Mouse (Mus musculus): ENCODE results near the gene Commd6. TPM values are rescaled to one million over a fixed set of nuclear protein-coding genes. Genes with fewer than 3 reads are reported as not detected.

Commd6 gene
- polyA plus RNA-seq, 1 experiment from 2014 or later = 91.8 TPM

GRCm38 (mm10) chr14:101661654-101662412 lies 21.3 kb upstream of the Commd6 start:
- Histone ChIP-seq H3K36me3 (ENCODE audit: control insufficient read depth, insufficient read depth, low read length) (peaks cover 12% of the 10 kb centered on the region), H3K27ac (replicated peaks in 1 of 2; ENCODE audit: control insufficient read depth in 1 of 2, insufficient read depth in 1 of 2, low read depth in 2 of 2, low read length in 2 of 2) (no peak overlapping the region), H3K4me3 (ENCODE audit: control insufficient read depth in 1 of 2, insufficient read depth in 1 of 2, low read depth in 1 of 2, low read length in 2 of 2) (no peak overlapping the region), H3K27me3 (ENCODE audit: control insufficient read depth, insufficient read depth, low read length) (no peaks in the 10 kb centered on the region), H3K9me3 (ENCODE audit: control insufficient read depth, low read length) (no peaks in the 10 kb centered on the region), H3K9ac (ENCODE audit: low read length) (no peak overlapping the region), H3K4me1 (ENCODE audit: control insufficient read depth in 2 of 2, insufficient read depth in 2 of 2, low read length in 2 of 2) (no peaks in the 10 kb centered on the region), H3K4me2 (ENCODE audit: low read length) (no peak overlapping the region)
- 79% methylated on average over 3 of the region's 3 CpGs for WGBS
- no peak for ATAC-seq (ENCODE audit: insufficient number of reproducible peaks, insufficient read depth, low FRiP score, low read depth)

- Histone ChIP-seq H3K9me3 (ENCODE audit: control insufficient read depth, low read length) (no peaks in the 10 kb centered on the region), H3K27ac (replicated peaks in 1 of 2; ENCODE audit: control insufficient read depth in 1 of 2, insufficient read depth in 1 of 2, low read depth in 2 of 2, low read length in 2 of 2) (no peak overlapping the region), H3K4me3 (ENCODE audit: control insufficient read depth in 1 of 2, insufficient read depth in 1 of 2, low read depth in 1 of 2, low read length in 2 of 2) (no peak overlapping the region), H3K9ac (ENCODE audit: low read length) (no peak overlapping the region), H3K4me2 (ENCODE audit: low read length) (no peak overlapping the region), H3K4me1 (ENCODE audit: control insufficient read depth in 2 of 2, insufficient read depth in 2 of 2, low read length in 2 of 2) (peaks cover 2 to 3% of the 10 kb centered on the region in 2 experiments; a peak in 2 of 4 replicates), H3K36me3 (ENCODE audit: control insufficient read depth, insufficient read depth, low read length) (0 out of 2 replicates have a peak, but pooled peaks cover 6% of the 10 kb centered on the region), H3K27me3 (ENCODE audit: control insufficient read depth, insufficient read depth, low read length) (no peaks in the 10 kb centered on the region)
- 64% methylated on average over 10 of the region's 10 CpGs for WGBS
- ATAC-seq (ENCODE audit: insufficient number of reproducible peaks, insufficient read depth, low FRiP score, low read depth) = no peak
These were observed 15.8 kb upstream of the Commd6 start for GRCm38 (mm10) chr14:101656307-101656706.

DNA sequence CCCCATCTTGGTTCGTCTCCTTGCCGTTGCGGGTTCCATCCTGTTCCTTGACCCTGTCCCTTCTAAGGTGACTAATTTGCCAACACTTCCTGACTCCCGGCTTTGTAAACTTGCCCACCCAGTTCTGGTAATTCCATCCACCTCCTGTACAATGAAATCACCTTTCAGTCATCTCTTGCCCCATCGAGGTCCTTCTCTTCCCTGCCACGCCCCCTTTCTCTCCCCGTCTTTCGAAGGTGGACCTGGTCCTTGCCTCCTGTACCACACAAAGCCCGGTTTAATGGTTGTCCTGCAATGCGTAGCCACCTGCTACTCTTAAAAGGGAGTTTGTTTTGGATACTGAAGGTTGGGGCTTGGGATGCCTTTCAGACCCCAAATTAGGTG lies 14.0 kb upstream of the Commd6 start:
- Histone ChIP-seq H3K9me3 (ENCODE audit: control insufficient read depth, low read length) (no peaks in the 10 kb centered on the region), H3K27me3 (ENCODE audit: control insufficient read depth, insufficient read depth, low read length) (no peaks in the 10 kb centered on the region), H3K4me1 (ENCODE audit: control insufficient read depth in 2 of 2, insufficient read depth in 2 of 2, low read length in 2 of 2) (peaks cover 2 to 3% of the 10 kb centered on the region in 2 experiments; a peak in 2 of 4 replicates), H3K4me2 (ENCODE audit: low read length) (peak overlapping the region; percentile 89), H3K9ac (ENCODE audit: low read length) (peak overlapping the region; percentile 85), H3K4me3 (ENCODE audit: control insufficient read depth in 1 of 2, insufficient read depth in 1 of 2, low read depth in 1 of 2, low read length in 2 of 2) (peak overlapping the region; percentile 69 to 91), H3K27ac (replicated peaks in 1 of 2; ENCODE audit: control insufficient read depth in 1 of 2, insufficient read depth in 1 of 2, low read depth in 2 of 2, low read length in 2 of 2) (no peak overlapping the region), H3K36me3 (ENCODE audit: control insufficient read depth, insufficient read depth, low read length) (no peaks in the 10 kb centered on the region)
- WGBS = under 1% methylated on average over 10 of the region's 10 CpGs
- no peak for ATAC-seq (ENCODE audit: insufficient number of reproducible peaks, insufficient read depth, low FRiP score, low read depth)

- Histone ChIP-seq H3K27ac (replicated peaks in 1 of 2; ENCODE audit: control insufficient read depth in 1 of 2, insufficient read depth in 1 of 2, low read depth in 2 of 2, low read length in 2 of 2) (peak within 1 kb of the TSS; percentile 62 to 68), H3K4me1 (ENCODE audit: control insufficient read depth in 2 of 2, insufficient read depth in 2 of 2, low read length in 2 of 2) (peaks cover 2 to 3% of the 10 kb centered on the region in 2 experiments; a peak in 2 of 4 replicates), H3K27me3 (ENCODE audit: control insufficient read depth, insufficient read depth, low read length) (no peaks in the 10 kb centered on the region), H3K4me2 (ENCODE audit: low read length) (peak within 1 kb of the TSS; percentile 89), H3K36me3 (ENCODE audit: control insufficient read depth, insufficient read depth, low read length) (no peaks in the 10 kb centered on the region), H3K9ac (ENCODE audit: low read length) (peak within 1 kb of the TSS; percentile 85), H3K4me3 (ENCODE audit: control insufficient read depth in 1 of 2, insufficient read depth in 1 of 2, low read depth in 1 of 2, low read length in 2 of 2) (peak within 1 kb of the TSS; percentile 69 to 91), H3K9me3 (ENCODE audit: control insufficient read depth, low read length) (no peaks in the 10 kb centered on the region)
- WGBS = 0% methylated on average over 74 of the region's 81 CpGs
- peak; percentile 89 for ATAC-seq (ENCODE audit: insufficient number of reproducible peaks, insufficient read depth, low FRiP score, low read depth)
These were observed 13.4 kb upstream of the Commd6 start, which contains the start of gene Uchl3 for GRCm38 (mm10) chr14:101653581-101654525. TSS of gene Uchl3 (plus strand) at chr14:101653967.

DNA sequence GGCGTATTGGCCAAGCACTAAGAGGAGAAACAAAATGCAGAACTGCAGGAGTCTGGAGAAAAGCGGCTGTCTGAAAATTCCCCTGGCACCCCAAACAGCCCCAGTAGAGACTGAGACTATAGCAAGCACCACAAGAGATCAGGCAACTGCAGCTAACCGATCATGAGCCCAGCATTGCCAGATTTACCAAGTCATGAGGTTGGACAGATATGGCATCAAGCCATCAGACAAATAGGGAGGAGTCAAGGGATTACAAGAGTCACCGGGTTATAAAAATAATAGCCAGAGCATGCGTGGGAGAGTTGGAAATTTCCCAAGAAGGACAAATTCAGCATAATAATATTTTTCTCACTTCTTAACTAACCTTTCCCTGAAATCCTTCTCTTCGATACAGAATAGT lies 12.1 kb upstream of the Commd6 start:
- Histone ChIP-seq H3K4me3 (ENCODE audit: control insufficient read depth in 1 of 2, insufficient read depth in 1 of 2, low read depth in 1 of 2, low read length in 2 of 2) (no peak overlapping the region), H3K27me3 (ENCODE audit: control insufficient read depth, insufficient read depth, low read length) (no peaks in the 10 kb centered on the region), H3K4me1 (ENCODE audit: control insufficient read depth in 2 of 2, insufficient read depth in 2 of 2, low read length in 2 of 2) (peaks cover 2 to 3% of the 10 kb centered on the region in 2 experiments; a peak in 2 of 4 replicates), H3K4me2 (ENCODE audit: low read length) (no peak overlapping the region), H3K27ac (replicated peaks in 1 of 2; ENCODE audit: control insufficient read depth in 1 of 2, insufficient read depth in 1 of 2, low read depth in 2 of 2, low read length in 2 of 2) (no peak overlapping the region), H3K9ac (ENCODE audit: low read length) (no peak overlapping the region), H3K36me3 (ENCODE audit: control insufficient read depth, insufficient read depth, low read length) (no peaks in the 10 kb centered on the region), H3K9me3 (ENCODE audit: control insufficient read depth, low read length) (no peaks in the 10 kb centered on the region)
- no peak for ATAC-seq (ENCODE audit: insufficient number of reproducible peaks, insufficient read depth, low FRiP score, low read depth)
- 78% methylated on average over 6 of the region's 6 CpGs for WGBS

DNA sequence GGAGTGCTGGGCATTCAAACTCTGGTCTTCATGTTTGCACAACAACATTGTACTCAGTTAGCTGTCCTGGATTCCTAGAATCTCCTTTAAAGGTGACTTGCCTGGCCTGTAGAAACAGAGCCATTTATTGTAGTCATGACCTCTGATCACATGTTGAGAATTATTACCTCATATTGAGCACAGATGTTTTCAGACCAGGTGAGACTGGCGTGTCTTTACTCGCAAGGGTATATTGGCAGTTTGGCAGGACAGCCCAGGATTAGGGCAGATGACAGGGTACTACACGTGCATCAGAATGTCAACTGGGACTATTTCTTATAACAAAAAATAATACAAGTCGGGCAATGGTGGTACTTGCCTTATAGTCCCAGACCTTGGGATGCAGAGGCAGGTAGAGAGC lies 10.1 kb upstream of the Commd6 start:
- no peak overlapping the region for H3K4me2 ChIP-seq (ENCODE audit: low read length)
- H3K9me3 ChIP-seq (ENCODE audit: control insufficient read depth, low read length) = no peaks in the 10 kb centered on the region
- no peak overlapping the region for H3K4me3 ChIP-seq (ENCODE audit: control insufficient read depth in 1 of 2, insufficient read depth in 1 of 2, low read depth in 1 of 2, low read length in 2 of 2)
- no peak overlapping the region for H3K27ac ChIP-seq (replicated peaks in 1 of 2; ENCODE audit: control insufficient read depth in 1 of 2, insufficient read depth in 1 of 2, low read depth in 2 of 2, low read length in 2 of 2)
- H3K27me3 ChIP-seq (ENCODE audit: control insufficient read depth, insufficient read depth, low read length) = no peaks in the 10 kb centered on the region
- WGBS = 75% methylated on average over 4 of the region's 4 CpGs
- no peak for ATAC-seq (ENCODE audit: insufficient number of reproducible peaks, insufficient read depth, low FRiP score, low read depth)
- no peaks in the 10 kb centered on the region for H3K36me3 ChIP-seq (ENCODE audit: control insufficient read depth, insufficient read depth, low read length)
- H3K9ac ChIP-seq (ENCODE audit: low read length) = no peak overlapping the region
- peaks cover 2 to 3% of the 10 kb centered on the region in 2 experiments; a peak in 2 of 4 replicates for H3K4me1 ChIP-seq (ENCODE audit: control insufficient read depth in 2 of 2, insufficient read depth in 2 of 2, low read length in 2 of 2)

DNA sequence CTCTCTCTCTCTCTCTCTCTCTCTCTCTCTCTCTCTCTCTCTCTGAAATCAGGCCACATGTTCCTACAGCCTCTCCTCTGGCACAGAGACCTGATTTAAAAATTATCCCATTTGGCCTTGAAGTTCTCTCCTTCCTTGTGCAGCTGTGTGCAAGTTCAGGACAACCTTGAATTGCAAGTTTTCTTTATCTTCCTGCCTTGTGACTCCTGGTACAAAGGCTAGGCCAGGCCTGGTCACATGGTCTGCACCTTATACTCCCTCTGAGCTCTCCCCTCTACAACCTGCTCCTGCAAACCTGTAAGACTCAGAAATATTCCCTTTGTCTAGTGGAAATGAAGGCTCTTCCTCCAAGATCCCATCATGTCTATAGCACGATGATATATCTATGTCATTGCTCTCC lies 4.5 kb upstream of the Commd6 start:
- H3K27ac ChIP-seq (replicated peaks in 1 of 2; ENCODE audit: control insufficient read depth in 1 of 2, insufficient read depth in 1 of 2, low read depth in 2 of 2, low read length in 2 of 2) = no peak overlapping the region
- H3K4me2 ChIP-seq (ENCODE audit: low read length) = no peak overlapping the region
- no peaks in the 10 kb centered on the region for H3K4me1 ChIP-seq (ENCODE audit: control insufficient read depth in 2 of 2, insufficient read depth in 2 of 2, low read length in 2 of 2)
- no peaks in the 10 kb centered on the region for H3K27me3 ChIP-seq (ENCODE audit: control insufficient read depth, insufficient read depth, low read length)
- WGBS = 66% methylated on average over 1 of the region's 1 CpGs
- no peak overlapping the region for H3K4me3 ChIP-seq (ENCODE audit: control insufficient read depth in 1 of 2, insufficient read depth in 1 of 2, low read depth in 1 of 2, low read length in 2 of 2)
- no peak for ATAC-seq (ENCODE audit: insufficient number of reproducible peaks, insufficient read depth, low FRiP score, low read depth)
- no peak overlapping the region for H3K9ac ChIP-seq (ENCODE audit: low read length)
- no peaks in the 10 kb centered on the region for H3K36me3 ChIP-seq (ENCODE audit: control insufficient read depth, insufficient read depth, low read length)
- no peaks in the 10 kb centered on the region for H3K9me3 ChIP-seq (ENCODE audit: control insufficient read depth, low read length)
